Mouse (Mus musculus) kidney, postnatal 36 days (tissue): Measurements from ENCODE around the gene Tex50.

Source experiments
- DNase-seq, 2 experiments: peaks; one replicate each; pipeline ENCODE4 v3.0.0; 2021 to 2022; ENCODE audit warnings: mixed read lengths in 2 of 2

The Tex50 gene

DNA sequence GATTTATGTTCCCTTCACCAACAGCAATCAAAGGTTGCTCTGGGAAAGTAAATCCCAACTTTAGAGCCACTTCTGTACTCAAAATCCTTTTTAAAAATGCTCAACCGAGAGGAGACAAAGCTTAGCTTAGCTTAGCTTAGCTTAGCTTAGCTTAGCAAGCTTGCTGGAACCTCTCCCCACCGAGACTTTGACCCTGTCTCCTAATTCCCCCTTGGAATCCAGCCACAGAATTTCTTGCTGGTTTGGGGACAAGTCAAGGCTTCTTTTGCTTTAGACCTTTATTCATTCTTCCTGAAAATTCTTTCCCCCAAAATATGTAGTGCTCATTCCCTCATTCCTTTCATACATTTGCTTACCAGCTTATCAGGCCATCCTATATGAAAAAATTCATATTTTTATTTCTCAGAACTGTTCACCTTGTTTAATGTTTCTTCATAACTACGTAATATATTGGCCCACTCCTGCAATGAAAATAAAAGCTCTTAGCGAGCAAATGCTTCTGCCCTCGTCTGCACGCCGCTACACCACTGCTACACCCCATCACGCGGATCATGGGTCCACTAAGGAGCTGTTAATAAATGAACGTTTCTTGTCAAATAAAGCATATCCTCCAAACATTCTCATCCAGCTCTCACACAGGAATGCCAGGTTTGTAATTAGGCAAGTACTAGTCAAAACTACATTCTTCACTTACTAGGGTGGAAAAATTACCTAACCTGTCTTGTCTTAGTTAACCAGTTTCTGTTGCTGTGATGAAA is 36.3 kb downstream of the Tex50 start:
- peak; percentile 65 to 76 for DNase-seq

GRCm38 (mm10) chr1:161114591-161114990 is 44.5 kb downstream of the Tex50 start:
- DNase-seq: peak in 1 of 2 experiments; percentile 26

DNA sequence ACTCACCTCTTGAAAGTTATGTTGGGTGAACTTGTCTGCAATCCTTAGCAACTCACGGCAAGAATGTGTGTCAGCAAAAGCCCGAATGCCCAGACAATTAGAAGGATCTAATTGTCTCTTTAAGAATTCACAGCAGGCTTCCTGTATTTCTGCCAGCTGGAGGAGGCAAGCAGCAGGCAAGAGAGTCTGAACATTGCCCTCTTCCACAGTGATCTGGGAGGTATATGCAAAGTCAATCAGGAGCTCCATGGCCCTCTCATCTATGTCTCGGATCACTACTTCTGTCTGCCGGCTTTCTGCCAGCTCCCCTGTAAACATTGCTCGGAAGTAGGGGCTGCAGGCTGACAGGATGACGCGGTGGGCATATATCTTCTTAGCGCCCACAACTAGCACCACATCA is 49.9 kb downstream of the Tex50 start:
- peak; percentile 50 to 64 for DNase-seq
